Mouse (Mus musculus): ENCODE data around the gene Spata19. TPM values are rescaled to one million over a fixed set of nuclear protein-coding genes. Genes with fewer than 3 reads are reported as not detected.

Spata19 gene
- not detected for total RNA-seq (2021)
- long read RNA-seq, experiment 1 = 0 reads
- long read RNA-seq, experiment 2 = 0 reads

DNA sequence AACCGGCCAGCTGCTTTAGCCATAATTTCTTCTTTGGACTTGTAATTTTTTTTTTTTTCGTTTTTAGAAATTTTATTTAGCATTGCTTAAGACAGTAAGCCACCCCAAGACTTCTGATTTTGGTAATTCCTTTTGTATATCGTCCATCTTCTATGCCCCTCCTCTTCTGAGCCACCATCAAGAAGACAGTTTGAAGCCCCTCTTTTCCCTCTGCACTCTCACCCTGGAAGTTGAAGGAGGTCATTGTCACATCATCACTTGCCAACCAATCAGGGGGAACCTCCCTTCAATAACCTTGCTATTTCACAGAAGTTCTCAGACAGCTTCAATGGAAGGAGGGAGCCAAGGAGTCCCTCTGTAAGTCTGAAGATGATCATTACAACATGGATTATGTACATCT lies at the start of gene Spata19:
Gene Spata19 (plus strand): TSS at position 301 of the 400 bp plus-strand sequence.
- no peak for DNase-seq (ENCODE audit: low spot score in 2 of 2)

DNA sequence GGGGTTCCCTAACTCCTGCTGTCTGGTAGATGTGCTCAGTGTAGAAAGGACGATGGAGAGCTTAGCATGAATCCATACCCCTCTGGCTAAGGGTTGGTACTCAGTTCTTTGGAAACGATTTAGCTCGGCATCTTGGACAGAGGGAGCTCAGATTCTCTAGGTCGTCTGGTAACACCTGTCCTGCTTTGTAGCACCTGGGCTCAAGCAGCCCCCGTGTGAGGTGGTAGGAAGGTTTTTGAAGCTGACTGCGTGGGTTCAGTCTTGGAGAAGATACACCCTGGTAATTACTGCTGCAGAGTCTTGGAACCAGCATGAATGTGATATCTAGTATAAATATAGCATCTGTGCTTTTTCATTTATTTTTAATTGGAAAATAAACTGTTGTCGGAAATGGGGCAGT lies 43.5 kb upstream of the Spata19 start:
- DNase-seq (ENCODE audit: low spot score in 2 of 2) = no peak

- no peak for DNase-seq (ENCODE audit: low spot score in 2 of 2)
Observed at GRCm38 (mm10) chr9:27357893-27358292, 38.7 kb upstream of the Spata19 start.

GRCm38 (mm10) chr9:27367231-27367630 lies 29.4 kb upstream of the Spata19 start:
- no peak for DNase-seq (ENCODE audit: low spot score in 2 of 2)

- DNase-seq (ENCODE audit: low spot score in 2 of 2) = no peak
Observed at GRCm38 (mm10) chr9:27369108-27369507, 27.5 kb upstream of the Spata19 start.

DNA sequence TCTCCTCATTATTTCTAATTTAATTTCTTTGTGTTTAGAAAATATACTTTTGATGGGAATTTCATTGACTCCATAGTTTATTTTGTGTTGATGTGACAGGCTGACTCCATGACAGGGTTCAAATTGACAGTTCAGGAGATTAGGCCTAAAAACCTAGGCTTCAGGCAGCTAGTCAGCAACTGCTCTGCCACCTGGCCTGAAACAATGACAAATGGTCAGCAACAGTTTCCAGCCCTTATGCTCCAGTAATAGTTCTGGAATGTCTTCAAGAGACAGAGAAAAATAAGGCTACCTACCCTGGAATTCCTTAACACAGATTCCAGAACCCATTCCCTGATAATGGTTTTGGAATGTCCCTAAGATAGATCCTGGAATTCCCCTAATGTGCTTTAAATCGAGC lies 20.9 kb upstream of the Spata19 start:
- no peak for DNase-seq (ENCODE audit: low spot score in 2 of 2)

GRCm38 (mm10) chr9:27386951-27387350 lies 9.6 kb upstream of the Spata19 start:
- DNase-seq (ENCODE audit: low spot score in 2 of 2) = no peak

DNA sequence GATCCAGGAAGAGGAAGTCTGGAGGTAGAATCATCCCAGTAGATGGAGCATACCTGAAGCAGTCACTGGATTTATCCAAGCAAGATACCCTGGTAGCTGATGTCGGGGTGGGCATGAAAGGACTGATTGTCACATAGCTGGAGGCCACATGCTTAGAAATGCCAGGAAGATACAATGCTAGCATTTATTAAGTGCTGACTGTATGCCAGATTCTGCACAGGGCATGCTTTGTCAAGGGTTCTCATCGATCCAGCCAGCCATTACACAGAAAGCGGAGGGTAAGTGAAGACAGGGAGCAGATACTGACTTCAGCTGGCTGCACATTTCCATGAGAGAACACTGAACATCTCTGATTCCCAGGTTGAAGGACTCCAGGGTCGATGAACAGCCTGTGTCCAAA lies 4.6 kb downstream of the Spata19 start:
- DNase-seq (ENCODE audit: low spot score in 2 of 2) = no peak

GRCm38 (mm10) chr9:27409733-27410132 lies 13.1 kb downstream of the Spata19 start:
- no peak for DNase-seq (ENCODE audit: low spot score in 2 of 2)

- peak; percentile 57 to 62 for DNase-seq (ENCODE audit: low spot score in 2 of 2)
Observed at GRCm38 (mm10) chr9:27414058-27414460, 17.5 kb downstream of the Spata19 start.

DNA sequence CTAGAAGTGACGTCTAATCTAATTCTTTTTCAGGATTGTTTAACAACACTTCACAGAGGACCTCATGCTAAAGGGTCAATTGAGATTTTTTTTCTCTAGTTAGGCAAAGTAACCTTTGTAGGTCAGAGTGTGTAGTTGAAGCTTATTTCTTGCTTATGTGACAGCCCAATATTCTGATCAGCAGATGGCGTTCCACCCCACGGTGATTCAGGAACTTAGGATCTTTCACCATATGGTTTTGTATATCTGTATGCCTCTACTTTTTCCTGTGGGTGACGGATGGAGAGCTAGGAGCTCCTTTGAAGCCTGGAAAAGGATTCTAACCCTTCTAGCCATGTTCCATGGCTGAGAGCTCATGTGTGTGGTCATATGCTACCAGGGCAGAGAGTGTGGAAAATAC lies 27.9 kb downstream of the Spata19 start:
- no peak for DNase-seq (ENCODE audit: low spot score in 2 of 2)

- DNase-seq (ENCODE audit: low spot score in 2 of 2) = no peak
Observed at GRCm38 (mm10) chr9:27428552-27428951, 32.0 kb downstream of the Spata19 start.

DNA sequence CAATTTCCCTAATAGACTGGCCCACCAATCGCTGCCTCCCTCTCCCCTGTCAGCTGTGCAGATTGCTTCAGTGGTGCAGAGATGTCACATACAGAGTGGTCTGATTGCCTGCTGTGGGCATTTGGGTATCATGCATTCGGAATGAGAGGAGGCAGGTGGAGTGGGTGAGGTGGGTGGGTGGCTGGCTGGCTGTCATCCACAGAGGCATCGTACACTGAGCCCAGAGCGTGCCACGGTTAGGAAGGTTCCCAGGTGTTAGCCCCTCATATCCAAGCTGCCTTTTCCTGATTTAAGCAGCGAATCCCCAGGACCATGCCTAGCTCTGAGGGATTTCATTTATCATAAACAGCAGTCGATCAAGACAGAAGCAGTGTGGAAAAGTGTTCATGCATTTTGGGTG lies 36.7 kb downstream of the Spata19 start:
- DNase-seq (ENCODE audit: low spot score in 2 of 2) = no peak

DNA sequence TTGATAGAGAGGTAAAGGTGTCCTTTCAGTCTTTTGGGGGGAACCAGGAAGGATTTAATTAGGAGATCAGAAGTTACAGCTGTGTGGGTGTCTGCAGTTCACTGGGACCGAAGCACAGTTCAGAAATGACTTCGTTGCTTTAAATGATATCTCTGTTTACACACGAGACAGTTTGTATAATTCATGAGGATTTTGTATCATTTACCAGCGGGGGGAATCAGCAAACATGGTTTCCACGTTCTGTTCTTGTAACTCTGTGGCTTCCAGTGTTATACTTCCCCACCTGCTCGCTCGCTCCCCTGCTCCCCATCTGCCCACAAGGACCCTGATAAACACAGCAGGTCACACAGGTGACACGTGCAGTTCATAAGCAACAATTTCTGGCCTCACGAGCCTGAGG lies 39.3 kb downstream of the Spata19 start:
- no peak for DNase-seq (ENCODE audit: low spot score in 2 of 2)

GRCm38 (mm10) chr9:27437391-27438061 lies 40.9 kb downstream of the Spata19 start:
- peak in 1 of 2 experiments; percentile 24 for DNase-seq (ENCODE audit: low spot score in 2 of 2)

GRCm38 (mm10) chr9:27449780-27450422 lies 53.3 kb downstream of the Spata19 start:
- DNase-seq (ENCODE audit: low spot score in 2 of 2) = no peak

Other genes with a start within 250 kb of the Spata19 start
- 10 to 100 TPM; 52.0 to 55.6 TPM for gene Jam3, start 241.4 kb upstream of the Spata19 start, total RNA-seq (2021)
- gene Igsf9b, start 97.6 kb upstream of the Spata19 start, total RNA-seq (2021) = 1 to 10 TPM; 7.1 to 8.3 TPM